Mouse (Mus musculus) kidney, adult 8-10 months (tissue): Measurements from ENCODE around the gene Podxl2.

Source experiments
- DNase-seq, 2 experiments: peaks; one replicate each; pipeline ENCODE4 v3.0.0; 2022

Gene Podxl2

GRCm38 (mm10) chr6:88843781-88844725, 30.8 kb downstream of the Podxl2 start:
- DNase-seq: no peak

- no peak for DNase-seq
Measured at GRCm38 (mm10) chr6:88843241-88843640, 31.6 kb downstream of the Podxl2 start.

GRCm38 (mm10) chr6:88842731-88843151, 32.1 kb downstream of the Podxl2 start:
- DNase-seq: no peak

GRCm38 (mm10) chr6:88841781-88842689, 32.8 kb downstream of the Podxl2 start, which contains the start of gene Abtb1:
TSS of gene Abtb1 (minus strand) at chr6:88841984.
- DNase-seq: peak; percentile 100

GRCm38 (mm10) chr6:88841514-88841780, 33.4 kb downstream of the Podxl2 start:
- no peak for DNase-seq

- DNase-seq: no peak
Measured at GRCm38 (mm10) chr6:88840791-88841513, 33.9 kb downstream of the Podxl2 start.

GRCm38 (mm10) chr6:88840211-88840610, 34.6 kb downstream of the Podxl2 start:
- DNase-seq: no peak

- DNase-seq: no peak
Measured at GRCm38 (mm10) chr6:88839135-88839970, 35.5 kb downstream of the Podxl2 start.

- no peak for DNase-seq
Measured at GRCm38 (mm10) chr6:88838613-88839012, 36.2 kb downstream of the Podxl2 start.

- DNase-seq: no peak
Measured at GRCm38 (mm10) chr6:88837999-88838398, 36.8 kb downstream of the Podxl2 start.

GRCm38 (mm10) chr6:88836178-88836819, 38.5 kb downstream of the Podxl2 start:
- DNase-seq: no peak

GRCm38 (mm10) chr6:88835047-88835446, 39.8 kb downstream of the Podxl2 start:
- no peak for DNase-seq

- no peak for DNase-seq
Measured at GRCm38 (mm10) chr6:88833340-88834140, 41.3 kb downstream of the Podxl2 start.

- DNase-seq: no peak
Measured at GRCm38 (mm10) chr6:88832663-88833062, 42.2 kb downstream of the Podxl2 start.

- DNase-seq: peak in 1 of 2 experiments; percentile 40
Measured at GRCm38 (mm10) chr6:88831456-88831855, 43.4 kb downstream of the Podxl2 start.

GRCm38 (mm10) chr6:88830112-88830702, 44.6 kb downstream of the Podxl2 start:
- DNase-seq: no peak

GRCm38 (mm10) chr6:88829579-88829978, 45.3 kb downstream of the Podxl2 start:
- DNase-seq: no peak

- no peak for DNase-seq
Measured at GRCm38 (mm10) chr6:88828206-88829009, 46.4 kb downstream of the Podxl2 start.
